Mouse (Mus musculus) heart, adult 18-20 months (tissue): ENCODE data around the gene Hs1bp3. TPM values are rescaled to one million over a fixed set of nuclear protein-coding genes. Genes with fewer than 3 reads are reported as not detected.
A peak's percentile ranks its signal among the peaks of the same experiment; 100 is the strongest.

ENCODE experiments used
- DNase-seq, 2 experiments: peaks; one replicate each; pipeline ENCODE4 v3.0.0; 2021 to 2022; ENCODE audit warnings: mixed read lengths in 1 of 2
- long read RNA-seq, 2 experiments: library from polyadenylated mRNA; stranded (forward); transcript quantifications; one replicate each; pipeline ENCODE4 v2.0.0; 2021
- total RNA-seq, 2 experiments: library from RNA; stranded (reverse); gene quantifications; 2 replicates each; pipeline ENCODE4 v1.2.3; 2021

The Hs1bp3 gene
- 10 to 100 TPM; 13.8 to 15.6 TPM for total RNA-seq
- long read RNA-seq, experiment 1, transcript Hs1bp3-201 (7 exons, 2,959 nt) = major isoform, 5 of 13 reads
- long read RNA-seq, experiment 1, partial matches to known transcripts = 7 of 13 reads
- long read RNA-seq, experiment 1, other reads (novel, unspliced or antisense) = 1 of 13 reads
- long read RNA-seq, experiment 2, partial matches to known transcripts = 1 of 2 reads
- long read RNA-seq, experiment 2, other reads (novel, unspliced or antisense) = 0 of 2 reads

DNA sequence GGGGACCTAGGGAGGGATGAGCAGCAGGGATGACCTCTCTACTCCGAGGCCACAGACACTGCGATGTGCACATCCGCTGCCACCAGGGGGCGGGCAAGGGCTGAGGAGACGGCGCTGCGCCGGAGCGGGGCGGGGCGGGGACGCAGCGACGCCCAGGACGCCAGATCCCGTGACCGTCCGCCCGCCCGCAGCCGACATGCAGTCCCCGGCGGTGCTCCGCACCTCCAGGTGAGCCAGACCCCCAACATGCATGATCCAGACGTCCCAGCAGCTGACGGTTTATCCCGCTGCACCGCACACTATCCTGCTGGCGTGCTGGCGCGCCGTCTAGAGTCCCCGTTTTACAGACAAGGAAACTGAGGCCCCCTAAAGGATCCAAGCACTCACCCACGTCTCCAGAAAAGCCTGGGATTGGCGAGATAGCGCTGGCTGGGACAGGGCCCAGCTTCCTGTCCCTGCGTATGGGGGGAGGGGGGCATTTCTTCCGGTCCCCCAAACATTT is at the start of gene Hs1bp3:
Hs1bp3 (plus strand) TSS at position 163 of the 502 bp plus-strand sequence.
- peak; percentile 88 to 92 for DNase-seq

DNA sequence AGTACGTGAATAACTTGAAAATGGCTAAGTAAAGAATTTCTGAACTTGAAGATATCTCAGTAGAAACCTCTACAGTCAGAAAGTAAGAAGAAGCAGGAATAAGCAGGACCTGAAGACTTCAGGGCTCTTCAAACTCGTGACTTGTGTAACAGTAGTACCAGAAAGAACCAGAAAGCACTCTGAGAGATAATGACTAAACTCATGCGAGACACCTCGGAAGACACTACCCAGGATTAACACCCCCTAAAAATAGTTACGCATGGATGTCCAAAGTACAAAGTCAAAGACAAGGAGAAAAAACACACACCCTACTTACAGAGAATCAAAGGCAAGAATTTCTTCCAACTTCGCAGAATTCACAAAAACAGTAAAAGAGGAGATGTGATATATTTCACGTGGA is 46.9 kb upstream of the Hs1bp3 start:
- no peak for DNase-seq

DNA sequence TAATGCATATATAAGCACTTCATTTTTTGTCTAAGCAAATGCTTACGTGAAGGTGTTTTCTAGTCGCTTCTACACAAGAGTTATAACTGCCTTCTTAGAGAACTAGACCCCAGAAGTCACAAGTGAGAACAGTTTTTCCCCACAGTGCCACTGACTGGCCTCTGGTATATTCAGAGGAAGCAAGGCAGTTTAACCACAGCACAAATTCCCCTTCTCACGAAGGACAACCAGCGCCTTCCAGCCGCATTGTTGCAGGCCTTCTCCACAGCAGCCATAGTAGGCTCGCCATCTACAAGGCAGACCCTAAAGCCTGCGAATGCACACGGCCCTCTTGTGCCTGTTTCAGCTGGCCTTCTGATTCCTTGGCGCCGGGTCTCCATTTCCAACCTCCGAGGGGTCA is 43.6 kb upstream of the Hs1bp3 start:
- no peak for DNase-seq

DNA sequence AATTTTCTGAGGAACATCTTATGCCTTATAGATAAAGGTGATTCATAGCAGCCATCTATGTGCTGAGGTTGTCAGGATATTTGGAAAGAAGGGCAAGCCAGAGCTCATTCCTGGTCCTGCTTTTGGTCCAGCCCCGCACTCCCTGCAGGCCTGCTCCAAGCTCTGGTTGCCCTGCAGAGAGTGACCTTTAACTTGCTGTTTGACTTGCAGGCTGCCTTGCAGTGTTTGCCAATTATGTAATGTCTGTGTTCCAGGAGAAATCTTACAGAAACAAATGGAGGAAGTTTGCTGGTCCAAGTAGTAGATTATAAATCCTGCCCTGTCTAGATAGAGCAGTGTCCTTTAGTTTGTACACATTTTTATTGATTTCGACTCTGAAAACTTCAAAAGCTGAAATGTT is 41.8 kb upstream of the Hs1bp3 start:
- peak in 1 of 2 experiments; percentile 33 for DNase-seq

DNA sequence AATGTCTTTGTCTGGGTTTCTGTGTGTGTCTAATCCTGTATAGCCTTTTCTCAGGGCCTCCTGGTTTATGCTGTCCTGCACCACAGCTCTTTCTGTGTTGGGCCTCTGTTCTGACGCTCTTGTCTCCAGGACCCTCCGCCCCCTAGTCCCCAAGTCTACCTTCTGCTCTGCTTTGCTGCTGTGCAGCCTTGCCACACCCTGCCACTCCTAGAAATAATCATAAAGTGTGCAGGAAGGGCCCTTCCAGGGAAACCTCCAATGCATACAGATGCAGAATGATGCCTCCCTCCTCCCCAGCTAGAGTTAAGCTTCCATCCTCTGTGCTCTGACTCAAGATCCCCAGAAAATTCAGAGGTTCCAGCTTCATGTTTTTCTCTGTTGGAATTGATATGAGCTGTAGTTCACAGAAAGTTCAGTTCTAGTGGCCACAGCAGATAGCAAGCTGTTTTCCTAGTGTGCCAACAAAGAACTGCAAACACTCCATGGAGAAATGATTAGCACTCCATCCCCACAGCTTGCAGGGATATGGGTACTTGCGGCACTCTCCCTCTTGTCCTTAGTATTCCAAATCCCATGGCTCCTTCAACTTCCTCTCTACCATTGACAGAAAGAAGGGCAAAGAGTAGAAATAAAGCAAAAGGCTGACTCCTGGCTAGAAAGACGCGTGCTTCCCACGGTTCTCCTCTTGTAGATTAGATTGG is 39.6 kb upstream of the Hs1bp3 start:
- DNase-seq = no peak

DNA sequence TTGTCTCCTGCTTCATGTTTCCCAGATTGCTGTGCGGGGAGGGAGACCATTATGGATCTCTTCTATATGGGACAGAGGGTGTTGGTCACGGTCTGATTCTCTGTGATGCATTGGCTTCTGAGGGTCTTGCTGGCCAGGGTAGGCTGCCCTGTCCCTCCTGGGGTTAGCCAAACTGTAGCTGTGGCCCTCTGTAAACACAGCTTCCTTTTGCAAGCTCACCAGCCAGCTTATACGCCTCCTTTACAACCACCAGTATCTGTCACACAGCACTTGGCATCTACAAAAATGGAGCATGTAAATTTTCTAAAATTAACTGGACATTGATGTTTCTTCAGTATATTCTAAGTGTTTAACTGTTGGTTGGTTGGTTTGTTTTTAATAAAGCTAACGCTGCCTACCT is 37.8 kb upstream of the Hs1bp3 start:
- DNase-seq = no peak

DNA sequence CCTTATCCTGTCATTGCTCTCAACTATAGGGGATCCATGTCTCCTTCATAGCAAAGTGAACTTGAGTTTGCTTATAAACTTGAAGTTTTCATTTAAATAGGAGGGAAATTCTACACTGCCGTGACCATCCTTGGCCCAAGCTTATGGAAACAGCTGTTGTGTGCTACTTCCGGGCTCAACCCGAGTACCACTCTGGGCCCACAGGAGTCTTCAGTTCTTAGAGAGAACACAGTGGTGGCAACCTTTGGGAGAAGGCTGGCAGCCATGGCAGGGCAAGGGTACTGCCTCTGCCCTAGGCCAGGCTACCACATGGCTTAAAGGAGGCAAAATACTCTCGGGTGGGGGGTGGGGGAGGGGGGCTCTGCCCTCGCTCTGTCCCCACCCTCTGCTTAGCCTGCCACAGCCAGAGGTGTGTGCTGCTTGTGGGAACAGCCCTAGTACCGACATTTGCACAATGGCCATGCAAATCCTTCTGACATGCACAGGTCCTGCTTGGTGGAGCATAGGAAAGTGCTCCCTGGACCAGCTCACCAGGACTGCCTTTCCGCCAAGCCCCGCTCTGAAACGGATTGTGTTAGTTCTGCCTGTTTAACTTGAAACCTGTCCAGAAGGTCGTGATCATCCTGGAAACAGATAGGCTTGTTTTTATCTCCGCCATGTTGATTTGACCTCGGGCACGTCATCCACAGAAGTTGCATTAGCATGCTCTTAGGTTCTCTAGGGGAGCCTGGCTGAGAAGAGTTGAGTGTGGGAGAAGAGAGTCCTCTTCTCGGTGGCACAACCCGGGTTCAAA is 31.8 kb upstream of the Hs1bp3 start:
- peak in 1 of 2 experiments; percentile 35 for DNase-seq

DNA sequence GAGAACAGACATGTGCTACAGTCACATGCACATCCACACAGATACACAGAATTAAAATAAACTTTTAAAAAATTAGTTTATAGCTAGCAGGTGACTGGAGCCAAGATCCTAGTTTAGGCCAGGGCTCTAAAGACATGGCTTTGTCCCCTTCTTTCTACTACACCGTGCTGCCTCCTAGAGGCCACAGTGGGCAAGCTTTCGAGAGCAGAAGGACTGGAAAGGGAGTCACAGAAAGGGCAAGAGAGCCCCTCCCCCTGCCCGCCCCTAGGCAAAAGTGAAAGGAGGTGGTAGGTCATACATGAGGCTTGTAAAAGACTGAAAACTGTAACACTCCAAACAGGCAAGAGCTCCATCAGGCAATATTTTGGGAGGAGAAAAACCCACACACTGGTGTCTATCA is 25.3 kb upstream of the Hs1bp3 start:
- no peak for DNase-seq

DNA sequence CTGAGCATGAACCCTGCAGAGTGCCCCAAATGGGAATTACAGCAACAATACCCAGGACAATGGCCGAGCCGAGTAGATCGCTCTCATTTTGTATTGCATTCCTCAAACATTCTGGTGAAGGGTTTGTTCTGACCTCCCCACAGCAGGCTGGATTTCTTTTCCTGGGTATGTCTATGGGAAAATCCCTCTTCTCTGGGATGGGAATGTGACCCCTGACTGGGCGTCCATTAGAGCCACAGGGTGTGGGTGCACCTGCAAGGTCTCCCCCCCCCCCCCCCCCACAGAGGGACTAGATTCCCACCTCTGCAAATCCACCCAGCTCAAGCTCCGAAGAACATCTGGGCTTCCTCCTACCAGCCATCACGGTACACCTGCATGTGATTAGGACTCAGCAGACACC is 24.1 kb upstream of the Hs1bp3 start:
- DNase-seq = no peak

DNA sequence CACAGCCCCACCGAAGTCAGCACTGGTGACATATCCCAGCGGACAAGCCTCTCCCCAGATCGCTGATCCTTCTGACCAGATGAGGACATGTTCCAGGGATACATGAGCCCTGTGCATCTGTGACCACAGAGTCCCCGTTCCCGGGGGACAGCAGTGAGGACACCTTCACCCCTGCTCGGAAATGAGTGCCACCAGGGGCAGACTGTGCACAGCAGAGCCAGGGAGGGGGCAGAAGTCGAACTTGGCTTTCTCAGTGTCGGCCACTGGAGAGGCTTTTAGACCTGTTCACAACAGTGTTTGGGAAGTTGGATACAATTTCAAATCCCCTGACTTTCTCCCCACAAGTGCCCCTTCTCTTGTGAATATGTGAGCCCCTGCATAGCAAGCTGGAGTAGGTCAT is 23.7 kb upstream of the Hs1bp3 start:
- DNase-seq = no peak

DNA sequence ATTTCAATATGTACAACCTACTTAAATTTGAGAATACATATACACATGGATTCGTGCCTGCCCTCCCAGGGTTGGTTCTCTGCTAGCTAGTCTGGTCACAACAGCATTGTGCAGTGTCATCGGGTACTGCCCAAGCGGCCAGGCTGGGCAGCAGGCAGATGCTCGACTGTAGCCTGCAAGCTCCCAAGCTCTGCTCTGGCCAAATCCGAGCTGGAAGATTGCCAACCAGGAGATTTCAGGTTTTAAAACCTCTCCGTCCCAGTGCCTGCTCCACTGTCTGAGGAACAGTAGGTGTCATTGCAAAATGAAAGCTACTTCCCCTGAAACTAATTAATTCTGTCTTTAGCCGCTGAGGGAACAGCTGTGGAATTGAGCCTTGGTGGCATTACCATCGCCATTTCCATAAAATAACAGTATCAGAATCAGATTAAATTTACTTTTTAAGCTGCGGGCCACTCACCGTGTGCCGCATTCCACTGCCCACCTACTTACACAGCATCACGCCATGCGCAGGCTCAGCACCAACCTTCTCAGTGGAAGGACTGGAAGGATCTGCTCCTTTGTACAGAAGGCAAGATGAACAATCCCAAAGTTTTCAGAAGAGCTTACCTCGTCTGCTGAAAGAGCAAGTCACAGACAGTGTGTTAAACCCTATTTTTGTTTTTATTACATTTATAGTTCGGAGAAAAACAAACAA is 21.9 kb upstream of the Hs1bp3 start:
- DNase-seq = no peak

DNA sequence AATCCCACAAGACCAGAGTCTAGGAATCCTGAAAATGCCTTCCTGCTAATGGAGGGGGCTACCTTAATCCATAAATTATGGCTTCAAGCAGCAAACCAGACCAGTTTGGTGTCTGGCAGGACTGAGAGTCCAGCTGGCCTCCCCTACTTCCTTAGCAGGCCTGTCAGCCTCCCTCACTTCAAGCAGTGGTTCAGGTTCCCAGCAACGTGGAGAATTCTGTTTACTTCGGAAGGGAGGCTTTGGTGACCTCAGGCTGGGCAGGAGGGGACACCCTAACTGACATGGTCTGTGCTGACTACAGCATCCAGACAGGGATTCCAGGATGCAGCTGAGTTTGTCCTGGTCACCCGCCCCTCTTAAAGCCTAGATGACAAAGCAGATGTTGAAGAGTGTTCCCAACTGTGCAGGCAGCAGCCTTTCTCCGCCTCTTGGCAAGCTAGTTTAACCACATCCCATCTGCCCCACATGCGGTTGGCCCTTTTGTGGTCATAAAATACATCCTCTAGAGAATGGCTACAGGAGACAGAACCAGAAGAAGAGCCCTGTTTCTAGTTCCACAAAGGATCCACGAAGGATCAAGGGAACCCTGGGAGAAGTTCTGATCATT is 17.8 kb upstream of the Hs1bp3 start:
- no peak for DNase-seq

DNA sequence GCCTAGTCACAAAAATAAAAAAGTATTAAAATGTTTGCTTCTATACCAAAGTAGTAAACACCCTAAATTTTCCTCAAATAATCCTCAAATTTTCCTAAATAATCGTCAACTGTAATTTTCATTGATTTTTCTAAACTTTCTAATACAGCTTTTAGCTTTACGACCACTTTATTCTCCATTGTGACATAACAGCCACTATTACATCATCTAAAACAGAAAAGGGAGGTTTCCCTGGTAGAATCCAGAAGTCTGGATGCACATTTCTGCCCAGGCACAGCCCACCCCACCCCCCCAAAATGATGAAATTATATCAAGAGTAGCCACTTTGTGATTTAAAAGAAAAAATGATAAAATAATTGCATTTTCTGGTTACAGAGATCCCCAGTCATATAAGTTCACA is 17.1 kb upstream of the Hs1bp3 start:
- no peak for DNase-seq

DNA sequence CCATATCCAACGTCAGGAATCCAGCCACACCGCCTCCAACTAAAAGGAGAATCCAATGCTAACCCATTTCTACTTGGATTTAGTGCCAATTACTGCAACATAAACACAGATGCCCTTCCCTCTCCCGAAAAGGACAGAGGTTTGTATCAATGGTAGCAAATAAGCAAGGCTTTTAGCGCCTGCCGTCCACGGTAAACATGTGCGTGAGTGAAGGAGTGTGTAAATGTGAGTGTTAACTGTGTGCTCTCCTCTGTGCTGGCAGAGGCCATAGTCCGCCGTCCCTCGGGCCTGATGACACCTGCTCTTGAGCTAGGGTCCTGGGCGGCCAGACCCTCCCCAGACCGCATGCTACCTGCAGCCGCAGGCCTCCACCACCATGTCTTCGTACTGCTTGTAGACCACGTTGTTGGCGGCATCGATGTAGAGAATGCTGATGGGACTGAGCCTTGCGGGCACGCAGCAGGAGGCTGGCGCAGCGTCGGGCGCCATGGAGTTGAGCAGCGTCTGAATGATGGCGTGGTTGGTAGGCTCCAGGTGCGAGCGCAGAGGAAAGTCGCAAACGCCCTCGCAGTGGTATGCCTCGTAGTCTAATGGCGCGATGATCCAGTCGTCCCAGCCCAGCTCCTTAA is 15.5 kb upstream of the Hs1bp3 start:
- no peak for DNase-seq

DNA sequence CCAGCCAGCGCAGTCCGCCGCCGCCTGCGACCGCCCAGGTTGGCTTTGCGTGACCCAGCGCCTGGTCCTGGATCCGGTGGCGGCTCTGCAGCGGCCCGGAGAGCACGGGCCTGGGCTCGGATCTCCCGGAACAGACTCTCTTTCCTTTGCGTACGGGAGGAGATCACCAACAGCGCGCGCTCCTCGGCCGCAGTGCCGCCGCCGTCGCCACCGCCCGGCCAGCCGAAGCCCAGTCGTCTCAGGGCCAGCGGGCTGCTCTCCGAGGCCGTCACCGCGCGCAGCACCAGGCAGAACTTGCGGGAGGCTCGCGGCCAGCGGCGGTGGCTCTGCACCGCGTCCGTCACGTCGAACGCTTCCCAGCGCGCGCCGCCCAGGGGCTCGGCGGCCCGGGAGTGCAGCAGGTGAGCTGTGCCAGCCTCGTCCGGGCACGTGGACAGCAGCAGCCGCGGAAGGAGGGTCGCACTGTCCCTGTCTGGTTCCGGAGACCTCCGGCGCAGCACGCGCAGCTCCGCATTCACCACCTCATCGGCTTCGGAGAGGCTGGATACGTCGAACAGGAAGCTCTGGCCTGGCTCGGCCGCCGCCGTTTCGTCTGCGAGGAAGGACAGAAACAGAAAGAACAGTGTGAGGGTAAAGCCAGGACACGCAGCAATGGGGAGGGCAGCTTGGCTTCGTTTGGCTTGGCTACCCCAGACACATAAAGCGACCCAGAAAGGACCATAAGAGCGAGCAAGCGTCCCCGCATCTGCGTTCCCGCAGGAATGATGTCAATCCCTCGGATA is 14.7 kb upstream of the Hs1bp3 start:
- no peak for DNase-seq

DNA sequence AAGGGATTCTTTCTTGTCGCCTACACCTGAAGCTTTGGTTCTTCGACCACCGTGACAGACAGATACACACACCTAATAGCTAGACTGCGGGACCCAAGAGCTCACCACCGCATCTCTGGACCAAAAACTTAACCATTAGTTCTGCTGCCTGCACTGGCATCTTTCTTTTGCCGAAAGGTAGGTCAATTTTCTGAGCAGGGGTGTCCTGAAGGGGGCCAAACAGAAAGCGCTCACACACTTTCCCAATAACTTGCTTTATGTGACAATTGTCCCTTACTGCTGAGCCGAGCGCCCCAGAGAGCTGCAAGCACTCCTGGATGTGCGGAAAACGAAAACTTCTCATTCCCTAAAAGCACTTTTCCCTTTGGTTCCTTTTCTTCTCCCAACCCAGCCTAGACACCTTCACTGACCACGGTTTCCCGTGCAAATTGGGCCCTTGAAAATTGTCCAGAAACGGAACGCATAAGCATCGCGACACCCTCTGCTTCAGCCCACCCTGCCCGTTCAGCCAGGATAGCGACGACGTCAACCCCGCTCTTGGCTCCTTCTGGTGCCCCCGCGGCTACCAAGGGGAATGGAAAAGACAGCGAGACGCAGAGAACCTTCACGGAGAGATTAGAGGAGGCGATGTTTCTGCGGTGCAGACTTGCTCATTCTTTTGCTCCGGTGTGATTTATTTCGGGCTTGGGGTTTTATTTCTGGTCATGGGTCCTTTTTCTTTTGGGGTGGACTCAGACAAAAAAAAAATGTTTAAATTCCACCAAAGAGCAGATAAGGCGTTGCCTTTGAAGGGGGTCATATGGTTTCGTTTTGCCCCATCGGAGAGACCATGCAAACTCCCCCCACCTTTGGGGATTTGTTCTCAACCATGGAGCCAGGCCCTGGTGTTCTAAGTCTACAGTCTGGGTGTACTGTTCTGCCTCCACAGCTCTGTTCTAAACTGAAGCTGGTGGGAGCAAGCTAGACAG is 13.8 kb upstream of the Hs1bp3 start:
- DNase-seq = no peak

DNA sequence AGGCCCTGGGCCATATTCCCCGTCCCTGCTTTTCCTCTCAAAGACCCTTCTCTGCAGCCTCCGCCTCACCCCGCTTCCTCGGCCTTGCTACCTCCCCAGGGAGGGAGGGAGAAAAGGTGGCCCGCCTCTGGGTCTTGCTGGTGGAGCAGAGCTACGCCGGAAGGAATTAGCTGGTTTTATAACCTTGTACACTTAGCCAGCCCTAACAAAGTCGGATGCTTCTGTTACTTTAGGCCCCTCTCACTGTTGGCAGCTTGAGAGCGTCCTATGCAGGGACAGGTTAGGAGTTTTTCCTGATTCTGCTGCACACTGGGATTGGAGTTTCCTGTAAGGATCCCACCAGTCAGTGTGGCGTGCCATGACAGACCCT is 13.1 kb upstream of the Hs1bp3 start:
- no peak for DNase-seq

DNA sequence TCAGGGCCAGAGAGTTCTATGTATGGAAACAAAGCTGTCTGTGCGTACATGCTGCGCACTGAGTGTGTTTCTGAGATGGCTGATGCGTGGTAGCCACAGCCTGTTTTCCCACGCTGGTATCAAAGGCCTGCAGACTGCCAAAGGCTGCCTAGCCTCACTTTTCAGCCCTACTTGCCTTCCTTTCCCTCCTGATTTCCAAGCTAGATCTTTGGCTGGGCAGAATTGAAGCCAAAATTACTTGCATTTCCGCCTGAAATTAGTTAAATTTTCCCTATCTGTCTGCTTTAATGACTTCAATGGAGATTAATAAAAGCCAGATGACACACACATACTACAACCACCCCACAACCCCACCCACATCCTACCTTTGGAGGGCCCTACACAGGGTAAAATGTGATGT is 12.7 kb upstream of the Hs1bp3 start:
- DNase-seq = no peak

DNA sequence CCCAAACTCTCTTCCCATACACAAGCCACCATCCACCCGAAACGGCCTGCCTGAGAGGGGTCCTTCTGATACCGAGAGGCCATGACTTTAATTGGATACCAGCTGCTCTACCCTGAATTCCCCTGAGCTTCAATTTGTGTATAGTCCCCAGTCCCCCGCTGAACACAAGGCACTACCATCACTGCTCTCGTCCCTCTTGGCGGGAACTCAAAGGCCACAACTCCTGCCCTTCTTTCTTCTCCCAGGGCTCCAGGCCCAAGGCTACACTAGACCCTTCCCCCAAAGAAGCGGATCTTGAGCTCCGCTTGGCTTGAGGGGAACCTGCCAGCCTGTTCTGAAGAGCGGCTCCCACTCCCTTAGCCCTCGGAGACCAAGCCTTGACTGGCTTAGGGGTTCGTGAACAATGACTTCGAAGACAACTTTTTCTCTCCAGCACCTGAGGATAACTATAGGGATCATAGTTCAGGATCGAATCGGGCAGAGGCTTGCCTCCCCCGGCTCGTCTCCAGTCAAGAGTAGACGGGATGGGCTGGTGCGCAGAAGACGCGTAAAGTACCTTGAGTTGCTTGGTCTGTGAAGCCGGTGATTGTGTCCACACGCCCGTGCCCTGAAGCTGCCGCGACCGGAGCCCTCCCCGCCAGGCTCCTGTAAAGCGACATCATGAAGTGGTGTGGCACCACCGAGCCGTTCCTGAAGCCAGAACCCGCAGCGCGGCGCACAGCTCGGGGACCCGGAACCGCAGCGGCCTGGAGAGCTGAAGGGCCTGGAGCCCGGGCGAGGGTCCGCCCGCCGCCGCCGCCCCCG is 12.0 kb upstream of the Hs1bp3 start:
- DNase-seq = no peak
